Comparison of ENCODE assay signal across 9 mouse cellular contexts in the genomic region with DNA sequence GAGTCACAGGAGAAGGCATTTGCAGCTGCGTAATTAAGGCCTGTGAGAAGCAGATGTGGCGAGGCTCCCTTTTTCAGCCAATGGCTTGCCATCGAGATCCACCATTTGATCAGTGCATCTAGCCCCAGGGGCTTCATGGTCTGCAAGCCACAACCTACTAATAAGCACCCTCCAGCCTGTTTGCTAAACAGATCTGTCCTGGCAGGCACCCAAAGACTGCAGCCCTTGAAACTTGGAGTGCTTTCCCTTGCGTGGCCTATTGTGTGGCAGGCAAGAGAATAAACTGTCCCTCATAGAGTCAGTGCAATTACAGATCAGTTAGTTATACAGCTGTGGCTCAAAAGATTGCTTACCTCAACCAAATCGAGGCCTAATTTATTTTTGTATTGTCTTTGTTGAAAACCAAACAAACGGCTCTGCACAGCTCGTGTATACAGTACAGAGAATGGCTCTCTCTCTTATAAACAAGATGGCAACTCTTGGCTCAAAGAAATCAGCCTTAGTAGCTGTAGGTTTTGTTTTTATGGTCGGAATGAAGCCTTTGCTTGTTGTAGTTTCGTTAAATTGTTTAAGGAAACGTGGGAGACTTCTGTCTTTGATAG.
DNase-seq lines count a peak whose midpoint lies in the region; ATAC-seq lines count a peak whose summit lies in the region.
"Had no signal": no experiment of that assay in that cellular context is flagged by ENCODE, and none has a peak within 500 bp of the region (broad histone marks: within the 10 kb centered on the region; RNA-seq: fewer than 3 reads in every experiment).

No protein-coding gene starts in this region.

- no peaks in the 10 kb centered on the region for H3K36me3 ChIP-seq in embryonic facial prominence, embryonic 13.5 days
- no peaks in the 10 kb centered on the region for H3K36me3 ChIP-seq in midbrain, embryonic 14.5 days (ENCODE audit: control insufficient read depth, insufficient read depth, low read length)

- H3K4me1 ChIP-seq in embryonic facial prominence, embryonic 13.5 days = peaks cover 10% of the 10 kb centered on the region
- no peaks in the 10 kb centered on the region for H3K4me1 ChIP-seq in midbrain, embryonic 14.5 days (ENCODE audit: control insufficient read depth, insufficient read depth, low read length)

- 42% methylated on average over 10 of the region's 10 CpGs for WGBS in embryonic facial prominence, embryonic 13.5 days
- WGBS in midbrain, embryonic 14.5 days = 65% methylated on average over 10 of the region's 10 CpGs

- 0 out of 2 replicates have a peak overlapping the region, but pooled peaks have one; percentile 24 for H3K27ac ChIP-seq in embryonic facial prominence, embryonic 13.5 days
- no peak overlapping the region for H3K27ac ChIP-seq in midbrain, embryonic 14.5 days (replicated peaks; ENCODE audit: low read depth, low read length)
- H3K27ac ChIP-seq: macrophage had no signal

- no peak overlapping the region for H3K4me3 ChIP-seq in embryonic facial prominence, embryonic 13.5 days
- H3K4me3 ChIP-seq in midbrain, embryonic 14.5 days (replicated peaks; ENCODE audit: low read depth, low read length) = no peak overlapping the region

- H3K9ac ChIP-seq in embryonic facial prominence, embryonic 13.5 days = no peak overlapping the region
- H3K9ac ChIP-seq in midbrain, embryonic 14.5 days (replicated peaks; ENCODE audit: low read length) = no peak overlapping the region

- no peaks in the 10 kb centered on the region for H3K27me3 ChIP-seq in embryonic facial prominence, embryonic 13.5 days
- no peaks in the 10 kb centered on the region for H3K27me3 ChIP-seq in midbrain, embryonic 14.5 days (ENCODE audit: control insufficient read depth, insufficient read depth, low read length)

- peak; percentile 6 for DNase-seq in adrenal gland, adult 2 months
- DNase-seq in adrenal gland, adult 18-20 months (ENCODE audit: low spot score in 2 of 2) = no peak
- DNase-seq in lung, postnatal 36 days = peak; percentile 4
- no peak for DNase-seq in lung, postnatal 14 days
- peak; percentile 70 for DNase-seq in midbrain, embryonic 14.5 days
- no peak for DNase-seq in spleen, postnatal 4 days (ENCODE audit: low spot score in 2 of 2)
- no peak for DNase-seq in urinary bladder, postnatal 36 days (ENCODE audit: low spot score in 2 of 2)

- no peaks in the 10 kb centered on the region for H3K9me3 ChIP-seq in embryonic facial prominence, embryonic 13.5 days
- no peaks in the 10 kb centered on the region for H3K9me3 ChIP-seq in midbrain, embryonic 14.5 days (ENCODE audit: control insufficient read depth, low read length)

- no peak overlapping the region for H3K4me2 ChIP-seq in embryonic facial prominence, embryonic 13.5 days
- no peak overlapping the region for H3K4me2 ChIP-seq in midbrain, embryonic 14.5 days (ENCODE audit: low read length)

- peak; percentile 71 for ATAC-seq in embryonic facial prominence, embryonic 13.5 days (ENCODE audit: insufficient number of reproducible peaks, insufficient read depth, low FRiP score, low TSS enrichment, low read depth)
- ATAC-seq in midbrain, embryonic 14.5 days (ENCODE audit: low FRiP score, low TSS enrichment) = peak; percentile 76; the same call in 1 of the 2 replicates

Comparison
In these comparisons a context has a peak if more than half of its experiments do, and no peak if none do; other contexts are left out.
1. DNase-seq: peak in adrenal gland, adult 2 months (single experiment), lung, postnatal 36 days (single experiment) and midbrain, embryonic 14.5 days (single experiment); none in adrenal gland, adult 18-20 months (0 of 2), lung, postnatal 14 days (single experiment), spleen, postnatal 4 days (0 of 2) and urinary bladder, postnatal 36 days (0 of 2).